ENCODE assay signal across 10 mouse cellular contexts in genomic region chr15:102156836-102157235, GRCm38 (mm10). TPM values are rescaled to one million over a fixed set of nuclear protein-coding genes. Genes with fewer than 3 reads are reported as not detected.
DNase-seq lines count a peak whose midpoint lies in the region; ATAC-seq and TF ChIP-seq lines count a peak whose summit lies in the region.
"Had no signal": no experiment of that assay in that cellular context is flagged by ENCODE, and none has a peak within 500 bp of the region (broad histone marks: within the 10 kb centered on the region; RNA-seq: fewer than 3 reads in every experiment).

No protein-coding gene starts in this region.

- H3K9ac ChIP-seq in kidney, embryonic 15.5 days, result no peak overlapping the region
- H3K9ac ChIP-seq in hindbrain, postnatal 0 days (replicated peaks; ENCODE audit: low read length), result no peak overlapping the region
- H3K9ac ChIP-seq in neural tube, embryonic 12.5 days, result no peak overlapping the region

- 43% methylated on average over 20 of the region's 20 CpGs for WGBS in kidney, embryonic 15.5 days
- WGBS in hindbrain, postnatal 0 days, result 19% methylated on average over 20 of the region's 20 CpGs
- WGBS in neural tube, embryonic 12.5 days, result 36% methylated on average over 20 of the region's 20 CpGs

- H3K27me3 ChIP-seq in kidney, embryonic 15.5 days, result no peaks in the 10 kb centered on the region
- no peaks in the 10 kb centered on the region for H3K27me3 ChIP-seq in hindbrain, postnatal 0 days (ENCODE audit: insufficient read depth, low read length)
- no peaks in the 10 kb centered on the region for H3K27me3 ChIP-seq in neural tube, embryonic 12.5 days (replicated peaks)

- H3K4me3 ChIP-seq in kidney, embryonic 15.5 days (replicated peaks), result no peak overlapping the region
- H3K4me3 ChIP-seq in hindbrain, postnatal 0 days (ENCODE audit: low read length), result no peak overlapping the region
- no peak overlapping the region for H3K4me3 ChIP-seq in neural tube, embryonic 12.5 days
- H3K4me3 ChIP-seq: layer of hippocampus, adult 2 months had no signal

- ATAC-seq in kidney, embryonic 15.5 days (replicated peaks; ENCODE audit: low FRiP score), result no peak
- peak; percentile 64 for ATAC-seq in hindbrain, postnatal 0 days
- ATAC-seq in neural tube, embryonic 12.5 days (ENCODE audit: low FRiP score, low read depth), result no peak
- ATAC-seq: CD4-positive, CD25-positive, alpha-beta regulatory T cell, adult 4 months had no signal

- H3K4me2 ChIP-seq in kidney, embryonic 15.5 days, result no peak overlapping the region
- no peak overlapping the region for H3K4me2 ChIP-seq in hindbrain, postnatal 0 days (ENCODE audit: low read depth, low read length)
- H3K4me2 ChIP-seq in neural tube, embryonic 12.5 days (replicated peaks), result 0 out of 2 replicates have a peak overlapping the region, but pooled peaks have one; percentile 20

- peaks cover 15% of the 10 kb centered on the region for H3K4me1 ChIP-seq in kidney, embryonic 15.5 days
- H3K4me1 ChIP-seq in hindbrain, postnatal 0 days (ENCODE audit: insufficient read depth, low read length), result 0 out of 2 replicates have a peak, but pooled peaks cover 4% of the 10 kb centered on the region
- H3K4me1 ChIP-seq in neural tube, embryonic 12.5 days, result peaks cover 4% of the 10 kb centered on the region; the same call in 1 of the 2 replicates

- no peak overlapping the region for H3K27ac ChIP-seq in kidney, embryonic 15.5 days
- no peak overlapping the region for H3K27ac ChIP-seq in hindbrain, postnatal 0 days
- no peak overlapping the region for H3K27ac ChIP-seq in neural tube, embryonic 12.5 days
- H3K27ac ChIP-seq: layer of hippocampus, adult 2 months had no signal

- no peaks in the 10 kb centered on the region for H3K9me3 ChIP-seq in kidney, embryonic 15.5 days (replicated peaks)
- no peaks in the 10 kb centered on the region for H3K9me3 ChIP-seq in hindbrain, postnatal 0 days (ENCODE audit: low read length)
- no peaks in the 10 kb centered on the region for H3K9me3 ChIP-seq in neural tube, embryonic 12.5 days

- TF ChIP-seq CTCF in hindbrain, postnatal 0 days (IDR thresholded peaks at IDR 0.05; ENCODE audit: low read depth), result no peak

- DNase-seq in kidney, postnatal 10 days, result peak; percentile 13
- peak; percentile 66 for DNase-seq in embryo, embryonic 10.5 days (ENCODE audit: low spot score)
- DNase-seq in hindbrain, postnatal 0 days (ENCODE audit: low spot score), result peak; percentile 46
- no peak for DNase-seq in frontal cortex, adult 2 months (ENCODE audit: extremely low spot score in 1 of 2, low spot score in 1 of 2)
- no peak for DNase-seq in layer of hippocampus, postnatal 25 days (ENCODE audit: extremely low spot score in 1 of 2, low spot score in 1 of 2)
- DNase-seq in layer of hippocampus, adult 9-11 months, result no peak

- no peaks in the 10 kb centered on the region for H3K36me3 ChIP-seq in kidney, embryonic 15.5 days
- no peaks in the 10 kb centered on the region for H3K36me3 ChIP-seq in hindbrain, postnatal 0 days (ENCODE audit: insufficient read depth, low read length)
- H3K36me3 ChIP-seq in neural tube, embryonic 12.5 days, result no peaks in the 10 kb centered on the region

RNA-seq across cellular contexts. Expression of gene Soat2, which starts 6.5 kb away (rescaled TPM):
- polyA plus RNA-seq in kidney, embryonic 15.5 days (2015; fragmentation: Nextera tagmentation; extraction: Ambion mirVana), result 0.33 and 1.1 TPM in 2 replicates
- 0.16 TPM in 1 of 2 replicates, not detected in the other for total RNA-seq in hindbrain, postnatal 0 days (2014; rRNA removed)
- polyA plus RNA-seq in hindbrain, postnatal 0 days (2015; fragmentation: Nextera tagmentation; extraction: Ambion mirVana), result 0.09 TPM in 1 of 2 replicates, not detected in the other
- 0.11 TPM in 1 of 2 replicates, not detected in the other for polyA plus RNA-seq in neural tube, embryonic 12.5 days (2016; fragmentation: Nextera tagmentation; extraction: Ambion mirVana)
- 0.16 and 0.25 TPM in 2 replicates for polyA plus RNA-seq in frontal cortex, adult 2 months (2012; rRNA removed)
- total RNA-seq in layer of hippocampus, postnatal 25 days (2021), result not detected
- total RNA-seq: layer of hippocampus, adult 2 months had no signal

RNA-seq across cellular contexts. Expression of gene Igfbp6, which starts 12.7 kb away (rescaled TPM):
- 31.0 and 33.6 TPM in 2 replicates for polyA plus RNA-seq in kidney, embryonic 15.5 days (2015; fragmentation: Nextera tagmentation; extraction: Ambion mirVana)
- total RNA-seq in hindbrain, postnatal 0 days (2014; rRNA removed), result 5.6 and 12.8 TPM in 2 replicates
- 9.7 and 11.5 TPM in 2 replicates for polyA plus RNA-seq in hindbrain, postnatal 0 days (2015; fragmentation: Nextera tagmentation; extraction: Ambion mirVana)
- 0.60 and 0.63 TPM in 2 replicates for polyA plus RNA-seq in neural tube, embryonic 12.5 days (2016; fragmentation: Nextera tagmentation; extraction: Ambion mirVana)
- 46.3 and 51.8 TPM in 2 replicates for polyA plus RNA-seq in frontal cortex, adult 2 months (2012; rRNA removed)
- 10 to 100 TPM in 1 of 2 experiments, 1 to 10 TPM in 1; 8.0 to 11.1 TPM for total RNA-seq in layer of hippocampus, postnatal 25 days (2021)

RNA-seq across cellular contexts. Expression of gene Spryd3, which starts 20.8 kb away (rescaled TPM):
- 18.0 and 18.4 TPM in 2 replicates for polyA plus RNA-seq in kidney, embryonic 15.5 days (2015; fragmentation: Nextera tagmentation; extraction: Ambion mirVana)
- 113 and 118 TPM in 2 replicates for total RNA-seq in hindbrain, postnatal 0 days (2014; rRNA removed)
- 98.6 and 110 TPM in 2 replicates for polyA plus RNA-seq in hindbrain, postnatal 0 days (2015; fragmentation: Nextera tagmentation; extraction: Ambion mirVana)
- 29.6 and 33.3 TPM in 2 replicates for polyA plus RNA-seq in neural tube, embryonic 12.5 days (2016; fragmentation: Nextera tagmentation; extraction: Ambion mirVana)
- 127 and 136 TPM in 2 replicates for polyA plus RNA-seq in frontal cortex, adult 2 months (2012; rRNA removed)
- total RNA-seq in layer of hippocampus, postnatal 25 days (2021), result 100 to 1,000 TPM; 149 to 154 TPM

RNA-seq across cellular contexts. Expression of gene Zfp740, which starts 46.2 kb away (rescaled TPM):
- 72.7 and 77.1 TPM in 2 replicates for polyA plus RNA-seq in kidney, embryonic 15.5 days (2015; fragmentation: Nextera tagmentation; extraction: Ambion mirVana)
- total RNA-seq in hindbrain, postnatal 0 days (2014; rRNA removed), result 49.5 and 61.0 TPM in 2 replicates
- polyA plus RNA-seq in hindbrain, postnatal 0 days (2015; fragmentation: Nextera tagmentation; extraction: Ambion mirVana), result 33.8 and 37.7 TPM in 2 replicates
- polyA plus RNA-seq in neural tube, embryonic 12.5 days (2016; fragmentation: Nextera tagmentation; extraction: Ambion mirVana), result 98.3 and 105 TPM in 2 replicates
- 52.4 and 62.1 TPM in 2 replicates for polyA plus RNA-seq in frontal cortex, adult 2 months (2012; rRNA removed)
- 10 to 100 TPM; 66.6 to 70.2 TPM for total RNA-seq in layer of hippocampus, postnatal 25 days (2021)

RNA-seq across cellular contexts. Expression of gene Csad, which starts 47.7 kb away (rescaled TPM):
- 95.2 and 112 TPM in 2 replicates for polyA plus RNA-seq in kidney, embryonic 15.5 days (2015; fragmentation: Nextera tagmentation; extraction: Ambion mirVana)
- 56.9 and 67.2 TPM in 2 replicates for total RNA-seq in hindbrain, postnatal 0 days (2014; rRNA removed)
- polyA plus RNA-seq in hindbrain, postnatal 0 days (2015; fragmentation: Nextera tagmentation; extraction: Ambion mirVana), result 41.8 and 43.1 TPM in 2 replicates
- 46.7 and 48.3 TPM in 2 replicates for polyA plus RNA-seq in neural tube, embryonic 12.5 days (2016; fragmentation: Nextera tagmentation; extraction: Ambion mirVana)
- 32.9 and 42.0 TPM in 2 replicates for polyA plus RNA-seq in frontal cortex, adult 2 months (2012; rRNA removed)
- 10 to 100 TPM; 32.5 to 38.4 TPM for total RNA-seq in layer of hippocampus, postnatal 25 days (2021)

Comparison
In these comparisons a context has a peak if more than half of its experiments do, and no peak if none do; other contexts are left out.
1. DNase-seq: peak in kidney, postnatal 10 days (single experiment), embryo, embryonic 10.5 days (single experiment) and hindbrain, postnatal 0 days (single experiment); none in frontal cortex, adult 2 months (0 of 2), layer of hippocampus, postnatal 25 days (0 of 2) and layer of hippocampus, adult 9-11 months (single experiment).